Mouse (Mus musculus): Measurements from ENCODE around the gene Socs7. TPM values are rescaled to one million over a fixed set of nuclear protein-coding genes. Genes with fewer than 3 reads are reported as not detected.

Gene Socs7
- total RNA-seq, 2 experiments from 2014 or later, result 33.4 to 34.5 TPM

DNA sequence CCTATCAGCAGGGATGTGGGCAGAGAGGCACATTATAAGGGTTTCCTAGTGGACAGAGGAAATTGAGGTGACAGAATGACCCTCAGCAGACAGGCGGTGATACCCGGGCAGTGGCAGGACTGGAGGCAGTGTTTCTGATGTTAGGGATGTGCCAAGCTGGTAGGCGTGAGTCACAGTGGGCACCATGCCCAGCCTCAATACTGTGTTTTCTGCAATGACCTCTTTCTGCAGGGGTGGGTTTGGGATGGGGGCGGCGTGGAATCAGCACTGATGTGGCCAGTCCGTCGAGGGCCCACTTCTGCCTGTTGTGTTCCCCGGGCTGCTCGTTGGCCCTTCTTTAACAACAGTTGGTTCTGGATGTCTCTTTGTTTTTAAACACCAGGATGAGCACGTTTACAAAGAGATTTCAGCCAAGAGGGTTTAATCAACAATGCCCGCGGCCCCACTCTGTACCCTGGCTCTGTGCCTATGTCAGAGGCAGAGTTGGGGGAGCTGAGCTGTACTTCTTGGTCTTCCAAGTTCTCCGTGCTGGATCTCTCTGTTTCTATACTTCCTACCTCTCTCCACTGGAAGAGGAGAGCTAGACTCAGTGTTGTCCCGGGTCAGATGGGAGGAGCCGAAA is 78.8 kb downstream of the Socs7 start:
- DNase-seq (ENCODE audit: low spot score in 2 of 2), result peak in 1 of 2 experiments; percentile 56

DNA sequence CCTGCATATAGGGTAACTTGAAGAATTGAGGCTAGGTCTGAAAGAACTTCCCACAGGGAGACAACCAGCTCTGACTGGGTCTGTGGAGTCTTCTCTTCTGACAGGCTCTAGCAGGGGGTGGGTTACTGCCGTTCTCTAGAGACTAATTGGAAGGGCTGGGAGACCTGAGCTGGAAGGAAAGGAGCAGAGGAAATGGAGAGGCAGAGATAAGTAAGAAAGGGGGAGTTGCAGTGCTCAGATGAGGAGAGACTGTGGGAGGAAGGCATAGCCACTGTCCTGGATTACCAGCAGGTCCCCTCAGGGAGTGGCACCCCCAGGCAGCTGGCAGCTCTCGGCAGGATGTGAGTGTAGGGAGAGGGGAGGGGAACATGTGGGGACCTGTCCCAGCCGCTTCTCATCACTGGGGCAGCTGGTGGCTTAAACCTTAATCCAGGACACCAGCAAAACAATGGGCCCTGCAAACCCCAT is 79.3 kb downstream of the Socs7 start:
- DNase-seq (ENCODE audit: low spot score in 2 of 2), result no peak

DNA sequence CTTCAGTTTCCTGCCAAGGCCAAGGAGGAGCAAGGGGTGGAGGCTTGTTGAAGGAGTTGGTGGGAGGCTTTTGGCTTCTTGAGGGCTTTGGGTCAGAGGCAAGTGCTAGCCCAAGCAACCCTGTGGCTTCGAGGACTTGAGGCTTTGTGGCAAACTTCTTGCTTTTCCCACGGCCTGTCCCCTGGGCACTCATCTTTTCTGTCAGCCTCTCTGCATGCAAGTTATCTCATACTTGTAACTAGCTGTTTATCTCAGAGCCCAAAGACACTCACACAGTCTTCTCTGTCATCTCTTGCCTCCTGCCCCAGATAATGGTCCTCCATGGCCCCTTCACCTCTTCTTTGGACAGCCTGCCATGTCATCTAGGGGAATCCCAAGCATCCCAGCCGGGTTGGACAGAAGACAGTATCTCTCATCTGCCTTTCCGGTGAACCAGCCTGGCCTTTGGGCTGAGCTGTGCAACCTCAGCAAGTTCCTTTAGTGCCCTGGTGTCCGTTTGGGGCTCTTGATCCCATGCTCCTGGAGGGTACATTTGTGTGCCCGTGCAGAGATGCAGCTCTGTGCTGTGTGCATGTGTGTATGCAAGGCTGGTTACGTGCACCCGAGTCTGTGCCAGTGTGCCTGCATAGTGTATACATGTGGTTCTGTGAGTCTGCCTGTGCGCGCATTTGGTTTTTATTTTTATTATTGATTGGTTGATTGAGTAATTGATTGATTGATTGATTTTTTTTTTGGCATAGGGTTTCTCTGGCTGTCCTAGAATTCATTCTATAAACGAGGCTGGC is 80.7 kb downstream of the Socs7 start:
- DNase-seq (ENCODE audit: low spot score in 2 of 2), result no peak

DNA sequence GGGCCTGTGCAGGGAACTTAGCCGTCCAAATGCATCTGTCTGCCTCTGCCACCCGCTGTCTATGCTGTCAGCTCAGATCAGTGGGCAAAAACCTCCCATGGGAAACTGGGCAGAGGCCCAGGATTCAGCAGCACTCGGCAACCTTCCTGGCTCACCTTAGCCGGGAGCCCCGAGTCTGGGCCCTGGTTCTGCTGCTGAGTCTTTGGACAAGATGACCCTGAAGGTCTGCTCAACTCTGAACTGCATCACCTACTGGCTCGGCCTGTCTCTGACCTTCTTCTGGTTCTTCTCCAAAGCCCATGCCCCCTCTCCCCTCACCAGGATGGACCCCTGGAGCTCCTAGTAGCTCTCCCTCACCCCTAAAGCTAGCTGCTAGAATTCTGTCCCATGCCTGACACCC is 83.2 kb downstream of the Socs7 start:
- DNase-seq (ENCODE audit: low spot score in 2 of 2), result no peak

DNA sequence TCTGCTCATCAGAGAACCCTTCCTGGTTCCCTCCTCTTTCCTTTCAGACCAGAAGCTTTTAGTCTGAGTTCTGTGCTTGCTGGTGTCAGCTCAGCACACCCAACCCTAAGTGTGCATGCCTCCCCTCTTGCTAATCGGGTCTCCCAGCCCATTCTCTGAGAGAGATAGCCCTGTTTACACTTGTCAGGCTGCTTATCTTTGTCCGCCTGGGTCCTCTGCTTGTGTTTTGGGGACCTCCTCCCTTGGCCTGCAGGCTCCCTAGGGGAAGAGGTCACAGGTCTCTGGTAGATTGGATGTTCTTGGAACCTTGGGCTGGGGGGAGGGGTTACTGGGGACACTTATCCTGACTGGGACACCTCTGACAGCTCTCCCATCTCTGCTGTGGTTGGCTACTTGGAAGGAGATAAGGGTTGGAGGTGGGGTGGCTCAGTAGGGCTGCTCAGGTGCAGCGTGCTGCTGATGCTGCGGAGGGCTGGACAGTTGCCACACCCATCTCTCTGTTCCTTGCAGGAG is 83.7 kb downstream of the Socs7 start:
- no peak for DNase-seq (ENCODE audit: low spot score in 2 of 2)

DNA sequence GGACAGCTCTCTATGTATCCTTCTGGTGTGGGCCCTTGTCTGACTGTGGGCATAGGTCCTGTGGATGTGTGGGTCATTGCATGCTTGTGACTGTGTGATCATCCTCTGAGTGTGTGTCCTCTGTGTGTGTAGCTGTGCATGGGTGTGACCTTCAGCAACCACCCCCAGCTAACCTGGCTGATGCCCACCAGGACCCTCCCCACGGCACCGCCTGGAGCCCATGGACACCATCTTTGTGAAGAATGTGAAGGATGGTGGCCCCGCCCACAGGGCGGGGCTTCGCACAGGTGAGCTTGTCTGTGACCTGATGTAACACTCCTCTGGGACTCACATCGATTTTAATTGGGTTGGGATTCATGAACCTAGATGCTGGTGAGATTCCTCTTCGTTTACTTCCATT is 85.6 kb downstream of the Socs7 start:
- DNase-seq (ENCODE audit: low spot score in 2 of 2), result no peak

Other genes with a start within 250 kb of the Socs7 start
- 1 to 10 TPM in 1 of 2 experiments, under 1 TPM in 1; 0.98 to 1.4 TPM for gene Tbx21, start 247.2 kb upstream of the Socs7 start, total RNA-seq (2021)
- gene Tbkbp1, start 211.1 kb upstream of the Socs7 start, total RNA-seq (2021), result 10 to 100 TPM; 12.4 to 12.9 TPM
- gene Kpnb1, start 174.7 kb upstream of the Socs7 start, total RNA-seq (2021), result 100 to 1,000 TPM; 117 to 121 TPM
- 10 to 100 TPM; 75.8 to 80.0 TPM for gene Npepps, start 81.9 kb upstream of the Socs7 start, total RNA-seq (2021)
- gene Mrpl45, start 46.8 kb upstream of the Socs7 start, total RNA-seq (2021), result 10 to 100 TPM; 25.9 to 31.0 TPM
- gene Gpr179, start 10.5 kb upstream of the Socs7 start, total RNA-seq (2021), result under 1 TPM; 0.22 to 0.29 TPM
- gene Arhgap23, start 53.0 kb downstream of the Socs7 start, total RNA-seq (2021), result 10 to 100 TPM; 29.9 to 30.9 TPM
- not detected for gene 4933428G20Rik, start 137.8 kb downstream of the Socs7 start, total RNA-seq (2021)
- 1 to 10 TPM; 1.3 to 1.7 TPM for gene Srcin1, start 213.6 kb downstream of the Socs7 start, total RNA-seq (2021)

Measured in gastrocnemius, postnatal 4 days (tissue).